Mouse (Mus musculus): ENCODE data around the gene Abcg4. TPM values are rescaled to one million over a fixed set of nuclear protein-coding genes. Genes with fewer than 3 reads are reported as not detected.

The Abcg4 gene
- polyA plus RNA-seq, 1 experiment: 0.89 TPM

DNA sequence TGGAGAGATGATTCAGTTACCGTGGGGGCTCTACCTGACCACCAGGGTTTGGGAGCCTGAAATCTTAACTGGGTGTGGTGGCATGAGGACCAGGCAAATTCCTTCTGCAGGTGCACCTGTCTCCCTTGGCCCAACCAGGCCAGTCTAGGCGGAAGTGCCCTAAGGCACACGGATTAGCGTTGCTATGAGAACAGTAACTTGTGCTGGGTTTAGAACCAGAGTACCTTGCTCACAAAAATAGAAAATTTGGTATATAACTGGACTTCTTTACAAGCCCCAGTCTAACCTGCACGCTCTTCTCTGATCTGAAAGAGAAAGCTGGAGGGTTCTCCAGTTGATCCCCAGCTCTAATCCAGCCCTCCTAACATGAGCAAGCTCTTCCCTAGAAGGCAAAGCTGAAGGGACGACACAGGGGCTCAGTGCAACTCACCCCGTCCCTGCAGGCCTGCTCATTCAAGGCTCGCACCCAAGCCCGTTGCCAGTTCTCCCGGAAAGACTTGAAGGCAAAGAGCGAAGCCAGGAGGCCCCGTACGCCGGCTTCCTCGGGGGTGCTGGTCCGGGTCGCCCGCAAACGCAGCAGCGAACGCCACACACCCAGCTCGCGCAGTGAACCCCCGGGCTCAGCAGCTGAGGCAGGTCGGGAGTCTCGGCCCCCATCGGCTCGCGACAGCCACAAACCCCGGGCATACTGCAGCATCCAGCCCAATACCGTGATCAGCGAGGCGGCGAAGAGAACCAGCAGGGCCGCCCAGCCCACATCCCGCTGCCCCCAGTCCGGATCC lies 30.9 kb upstream of the Abcg4 start:
- H3K4me3 ChIP-seq (ENCODE audit: control insufficient read depth, low read depth, low read length): peak overlapping the region; percentile 86
- H3K36me3 ChIP-seq (ENCODE audit: control insufficient read depth, insufficient read depth, low read length): no peaks in the 10 kb centered on the region; the same call in 1 of the 2 replicates
- peaks cover 23% of the 10 kb centered on the region for H3K4me1 ChIP-seq (ENCODE audit: control insufficient read depth, insufficient read depth, low read length)
- no peak overlapping the region for H3K27ac ChIP-seq (ENCODE audit: control insufficient read depth, insufficient read depth, low read depth, low read length)
- no peaks in the 10 kb centered on the region for H3K27me3 ChIP-seq (ENCODE audit: control insufficient read depth, insufficient read depth, low read length)
- TF ChIP-seq POLR2A (IDR thresholded peaks at IDR 0.05; ENCODE audit: control insufficient read depth, low read depth, low read length): no peak
- no peak for TF ChIP-seq CTCF (IDR thresholded peaks at IDR 0.05; ENCODE audit: control insufficient read depth, insufficient read depth, insufficient replicate concordance, low read depth, low read length)

DNA sequence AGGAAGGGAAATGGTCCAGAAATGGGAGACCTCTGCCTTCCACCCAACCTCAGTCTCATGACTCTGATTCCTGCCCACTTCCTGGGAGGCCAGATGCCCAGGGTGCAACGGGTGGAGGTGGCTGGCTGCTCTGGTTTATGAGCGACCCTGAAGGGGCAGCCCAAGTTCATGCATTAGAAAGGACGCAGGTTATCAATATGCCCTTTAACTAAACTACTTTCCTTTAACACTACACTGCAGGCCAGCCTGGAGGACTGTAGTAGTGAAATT lies 30.3 kb upstream of the Abcg4 start:
- Histone ChIP-seq H3K27ac (ENCODE audit: control insufficient read depth, insufficient read depth, low read depth, low read length) (no peak overlapping the region), H3K36me3 (ENCODE audit: control insufficient read depth, insufficient read depth, low read length) (no peaks in the 10 kb centered on the region; the same call in 1 of the 2 replicates), H3K4me3 (ENCODE audit: control insufficient read depth, low read depth, low read length) (no peak overlapping the region), H3K27me3 (ENCODE audit: control insufficient read depth, insufficient read depth, low read length) (no peaks in the 10 kb centered on the region), H3K4me1 (ENCODE audit: control insufficient read depth, insufficient read depth, low read length) (peaks cover 23% of the 10 kb centered on the region)
- no peak for TF ChIP-seq CTCF (IDR thresholded peaks at IDR 0.05; ENCODE audit: control insufficient read depth, insufficient read depth, insufficient replicate concordance, low read depth, low read length)
- no peak for TF ChIP-seq POLR2A (IDR thresholded peaks at IDR 0.05; ENCODE audit: control insufficient read depth, low read depth, low read length)

DNA sequence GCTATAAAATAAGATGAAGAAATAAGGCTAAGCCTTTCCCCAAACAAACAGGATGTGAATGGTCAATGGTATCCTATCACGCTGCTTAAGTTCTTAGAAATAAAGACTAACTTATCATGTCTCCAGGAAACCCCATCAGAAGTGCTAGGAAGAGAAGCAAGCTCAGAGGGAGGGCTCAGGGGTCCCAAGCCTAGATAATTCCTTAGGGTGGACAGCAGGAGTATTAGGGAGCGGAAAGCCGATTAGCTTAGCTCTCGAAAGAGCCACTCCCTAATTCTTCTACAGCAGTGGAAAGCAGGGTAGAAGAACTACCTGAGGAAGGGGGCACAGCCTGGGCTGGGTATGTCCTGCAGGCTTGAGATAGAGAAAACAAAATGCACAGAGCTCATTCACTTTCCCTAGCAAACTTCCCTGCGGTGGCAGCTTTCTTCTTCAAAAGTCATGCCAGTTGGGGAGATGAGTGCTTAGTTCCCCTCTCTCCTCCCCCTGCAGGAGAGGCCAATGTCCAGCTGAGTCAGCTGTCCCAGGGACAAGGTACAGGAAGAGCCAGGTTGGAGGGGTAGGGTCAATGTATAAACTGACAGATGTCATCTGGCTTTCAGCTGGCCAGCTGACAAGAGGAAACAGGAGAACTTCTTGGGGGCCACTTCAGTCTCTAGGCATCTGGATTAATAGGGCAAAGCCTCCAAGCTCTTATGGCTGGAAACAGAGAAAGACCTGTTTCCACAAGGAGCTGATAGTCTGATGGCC lies 29.8 kb upstream of the Abcg4 start:
- H3K27ac ChIP-seq (ENCODE audit: control insufficient read depth, insufficient read depth, low read depth, low read length): no peak overlapping the region
- no peak overlapping the region for H3K4me3 ChIP-seq (ENCODE audit: control insufficient read depth, low read depth, low read length)
- no peaks in the 10 kb centered on the region; the same call in 1 of the 2 replicates for H3K36me3 ChIP-seq (ENCODE audit: control insufficient read depth, insufficient read depth, low read length)
- H3K27me3 ChIP-seq (ENCODE audit: control insufficient read depth, insufficient read depth, low read length): no peaks in the 10 kb centered on the region
- peaks cover 23% of the 10 kb centered on the region for H3K4me1 ChIP-seq (ENCODE audit: control insufficient read depth, insufficient read depth, low read length)
- TF ChIP-seq CTCF (IDR thresholded peaks at IDR 0.05; ENCODE audit: control insufficient read depth, insufficient read depth, insufficient replicate concordance, low read depth, low read length) (no peak), POLR2A (IDR thresholded peaks at IDR 0.05; ENCODE audit: control insufficient read depth, low read depth, low read length) (no peak)

DNA sequence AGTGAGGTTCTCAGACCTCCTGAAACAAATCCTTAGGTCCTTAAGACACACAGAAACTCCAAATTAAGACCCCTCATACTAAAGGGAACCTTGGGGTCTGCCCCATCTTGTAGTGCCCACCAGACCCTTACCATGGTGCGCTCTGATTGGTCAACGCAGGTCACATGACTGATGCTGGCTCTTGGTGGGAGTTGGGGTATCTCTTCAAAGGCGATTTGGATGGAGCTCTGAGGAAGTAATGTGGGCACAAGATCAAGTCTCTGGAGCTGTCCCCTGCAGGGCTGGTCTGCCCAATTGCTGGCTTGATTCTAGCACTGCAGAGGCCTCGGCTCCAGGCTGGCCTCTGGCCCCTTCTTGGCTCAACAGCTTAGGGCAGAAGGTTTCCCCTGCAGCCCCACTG lies 29.0 kb upstream of the Abcg4 start:
- Histone ChIP-seq H3K27ac (ENCODE audit: control insufficient read depth, insufficient read depth, low read depth, low read length) (no peak overlapping the region), H3K4me3 (ENCODE audit: control insufficient read depth, low read depth, low read length) (no peak overlapping the region), H3K27me3 (ENCODE audit: control insufficient read depth, insufficient read depth, low read length) (no peaks in the 10 kb centered on the region), H3K4me1 (ENCODE audit: control insufficient read depth, insufficient read depth, low read length) (peaks cover 23% of the 10 kb centered on the region), H3K36me3 (ENCODE audit: control insufficient read depth, insufficient read depth, low read length) (no peaks in the 10 kb centered on the region; the same call in 1 of the 2 replicates)
- TF ChIP-seq POLR2A (IDR thresholded peaks at IDR 0.05; ENCODE audit: control insufficient read depth, low read depth, low read length) (no peak), CTCF (IDR thresholded peaks at IDR 0.05; ENCODE audit: control insufficient read depth, insufficient read depth, insufficient replicate concordance, low read depth, low read length) (no peak)

DNA sequence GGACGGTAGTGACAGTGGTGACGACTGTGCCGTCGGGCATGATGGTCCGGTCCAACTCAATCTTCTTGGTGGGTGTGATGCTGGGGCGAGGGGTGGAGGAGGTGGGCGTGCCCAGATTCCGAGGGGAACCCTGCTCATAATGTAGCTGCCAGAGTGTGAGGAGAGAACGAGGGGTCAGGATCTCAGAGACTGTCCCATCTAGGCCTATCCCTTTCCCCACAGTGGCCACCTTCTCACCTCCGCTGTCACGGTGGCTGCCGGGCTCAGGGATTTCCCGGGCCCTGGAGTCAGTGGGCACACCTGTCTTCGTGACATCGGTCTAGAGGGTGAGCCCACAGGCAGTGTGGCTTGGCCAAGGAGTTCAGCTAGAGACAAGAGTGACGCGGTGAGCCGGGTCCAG lies 26.5 kb upstream of the Abcg4 start:
- Histone ChIP-seq H3K27me3 (ENCODE audit: control insufficient read depth, insufficient read depth, low read length) (no peaks in the 10 kb centered on the region), H3K4me3 (ENCODE audit: control insufficient read depth, low read depth, low read length) (no peak overlapping the region), H3K36me3 (ENCODE audit: control insufficient read depth, insufficient read depth, low read length) (no peaks in the 10 kb centered on the region; the same call in 1 of the 2 replicates), H3K4me1 (ENCODE audit: control insufficient read depth, insufficient read depth, low read length) (peaks cover 17% of the 10 kb centered on the region), H3K27ac (ENCODE audit: control insufficient read depth, insufficient read depth, low read depth, low read length) (no peak overlapping the region)
- TF ChIP-seq POLR2A (IDR thresholded peaks at IDR 0.05; ENCODE audit: control insufficient read depth, low read depth, low read length): no peak
- no peak for TF ChIP-seq CTCF (IDR thresholded peaks at IDR 0.05; ENCODE audit: control insufficient read depth, insufficient read depth, insufficient replicate concordance, low read depth, low read length)

DNA sequence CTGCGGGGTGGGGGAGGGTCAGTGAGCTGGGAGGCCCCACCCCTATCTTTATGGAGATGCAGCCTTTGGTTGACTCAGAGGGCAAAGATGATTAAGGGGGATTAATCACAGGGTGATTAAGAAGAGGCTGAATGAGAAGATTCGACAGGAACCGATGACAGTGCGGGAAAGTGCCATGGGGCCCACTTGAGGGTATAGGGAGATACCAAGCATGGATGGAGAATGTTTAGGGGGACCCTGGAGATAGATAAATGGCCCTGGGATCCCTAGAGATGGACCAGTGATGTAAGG lies 25.8 kb upstream of the Abcg4 start:
- no peak overlapping the region for H3K27ac ChIP-seq (ENCODE audit: control insufficient read depth, insufficient read depth, low read depth, low read length)
- no peaks in the 10 kb centered on the region for H3K27me3 ChIP-seq (ENCODE audit: control insufficient read depth, insufficient read depth, low read length)
- no peaks in the 10 kb centered on the region; the same call in 1 of the 2 replicates for H3K36me3 ChIP-seq (ENCODE audit: control insufficient read depth, insufficient read depth, low read length)
- H3K4me1 ChIP-seq (ENCODE audit: control insufficient read depth, insufficient read depth, low read length): peaks cover 12% of the 10 kb centered on the region
- no peak for TF ChIP-seq POLR2A (IDR thresholded peaks at IDR 0.05; ENCODE audit: control insufficient read depth, low read depth, low read length)
- TF ChIP-seq CTCF (IDR thresholded peaks at IDR 0.05; ENCODE audit: control insufficient read depth, insufficient read depth, insufficient replicate concordance, low read depth, low read length): no peak
- H3K4me3 ChIP-seq (ENCODE audit: control insufficient read depth, low read depth, low read length): no peak overlapping the region

DNA sequence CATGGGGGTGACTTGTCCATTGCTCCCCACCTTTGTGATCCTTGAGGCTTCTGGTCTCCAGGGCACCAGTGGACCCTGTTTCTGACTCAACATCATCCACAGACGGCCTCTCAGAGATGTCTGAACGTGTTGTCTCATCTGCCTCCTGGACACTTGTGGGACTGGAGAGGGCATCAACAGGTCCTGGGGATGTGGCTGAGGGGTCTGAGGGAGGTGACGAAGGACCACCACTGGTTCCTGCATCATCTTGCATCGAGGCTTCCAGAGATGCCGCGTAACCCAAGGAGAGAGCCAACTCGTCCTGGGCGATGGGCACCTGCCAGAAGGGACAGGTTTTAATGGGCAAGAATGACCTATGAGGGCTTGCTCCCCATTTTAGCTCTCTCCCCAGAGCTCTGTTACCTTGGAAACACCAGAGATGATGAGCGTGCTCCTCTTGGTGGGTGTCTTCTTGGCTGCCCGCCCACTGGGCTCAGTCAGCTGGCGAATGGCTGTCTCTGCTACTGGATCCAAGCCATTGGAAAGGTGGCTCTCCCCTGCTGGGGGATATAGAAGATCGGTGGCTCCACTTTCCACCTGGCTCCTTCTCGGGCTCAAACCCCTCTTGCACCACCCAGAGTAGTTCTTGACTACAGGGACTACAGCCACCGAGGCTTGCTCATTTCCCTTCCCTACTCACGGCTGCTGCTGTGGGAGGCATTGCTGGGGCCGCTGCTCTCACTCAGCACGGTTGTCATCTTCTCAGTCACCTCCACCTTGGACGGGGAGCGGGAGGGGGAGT lies 25.3 kb upstream of the Abcg4 start:
- TF ChIP-seq CTCF (IDR thresholded peaks at IDR 0.05; ENCODE audit: control insufficient read depth, insufficient read depth, insufficient replicate concordance, low read depth, low read length) (no peak), POLR2A (IDR thresholded peaks at IDR 0.05; ENCODE audit: control insufficient read depth, low read depth, low read length) (no peak)
- no peaks in the 10 kb centered on the region for H3K27me3 ChIP-seq (ENCODE audit: control insufficient read depth, insufficient read depth, low read length)
- H3K4me1 ChIP-seq (ENCODE audit: control insufficient read depth, insufficient read depth, low read length): peaks cover 7% of the 10 kb centered on the region
- H3K36me3 ChIP-seq (ENCODE audit: control insufficient read depth, insufficient read depth, low read length): no peaks in the 10 kb centered on the region; the same call in 1 of the 2 replicates
- H3K27ac ChIP-seq (ENCODE audit: control insufficient read depth, insufficient read depth, low read depth, low read length): no peak overlapping the region
- no peak overlapping the region for H3K4me3 ChIP-seq (ENCODE audit: control insufficient read depth, low read depth, low read length)

All from testis, adult 2 months (tissue).